Mouse (Mus musculus): Measurements from ENCODE around the gene Hydin. TPM values are rescaled to one million over a fixed set of nuclear protein-coding genes. Genes with fewer than 3 reads are reported as not detected.

Gene Hydin
- polyA plus RNA-seq, 1 experiment, result not detected

DNA sequence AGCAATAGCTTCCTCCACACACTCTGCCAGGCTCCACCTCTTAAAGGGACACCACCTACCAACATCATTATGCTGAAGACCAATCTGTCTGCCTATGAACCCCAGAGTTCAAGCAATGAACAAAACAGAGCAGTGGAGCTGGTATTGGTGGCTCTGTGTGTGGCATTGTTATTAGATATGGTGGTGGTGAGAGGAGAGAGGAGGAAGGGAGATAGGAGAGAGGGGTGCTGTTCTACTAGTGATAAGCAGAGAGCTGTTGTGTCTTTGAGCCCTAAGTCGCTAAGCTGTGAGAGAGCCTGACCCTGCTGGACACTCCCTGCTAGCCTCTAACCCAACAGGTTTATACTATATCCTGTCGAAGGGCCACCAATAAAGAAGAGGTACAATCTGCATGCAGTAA, 45.9 kb downstream of the Hydin start:
- no peak for TF ChIP-seq GATA1 (IDR thresholded peaks at IDR 0.05; ENCODE audit: low read length)

DNA sequence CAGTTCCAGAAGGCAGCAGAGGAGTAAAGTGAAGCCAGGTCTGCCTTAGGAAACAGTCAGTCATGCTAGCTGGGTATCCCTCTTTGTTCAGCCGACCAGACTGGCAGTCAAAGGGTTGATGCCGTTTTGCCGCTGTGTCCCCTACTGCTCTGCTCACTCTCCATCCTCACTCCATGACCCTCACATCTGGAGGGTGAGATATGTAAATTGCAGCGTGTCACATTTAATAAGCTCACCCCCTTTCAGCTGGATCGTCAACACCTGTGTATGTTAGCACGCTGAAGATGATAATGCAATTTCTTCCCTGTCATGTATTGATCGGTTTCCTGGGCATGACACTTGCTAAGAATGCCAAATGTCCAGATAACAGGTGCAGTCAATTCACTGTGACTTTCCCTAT, 49.0 kb downstream of the Hydin start:
- no peak for TF ChIP-seq GATA1 (IDR thresholded peaks at IDR 0.05; ENCODE audit: low read length)

DNA sequence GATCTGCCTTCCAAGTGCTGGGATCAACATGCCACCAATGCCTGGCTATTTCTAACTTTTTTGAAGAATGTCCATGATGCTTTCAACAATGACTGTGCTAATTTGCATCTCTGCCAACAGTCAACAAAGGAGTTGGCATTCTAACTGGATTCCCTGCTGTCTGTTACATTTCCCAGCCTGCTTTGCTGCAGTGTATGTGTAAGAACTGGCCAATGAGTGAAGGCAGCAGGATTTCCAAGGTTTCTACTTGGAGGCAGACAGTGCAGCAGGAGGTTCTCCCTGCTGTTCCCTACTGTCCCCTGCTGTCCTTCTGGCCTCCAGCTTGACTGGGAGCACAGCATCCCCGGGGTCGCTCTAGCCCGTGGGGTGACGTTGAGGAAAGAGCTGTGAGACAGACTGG, 52.8 kb downstream of the Hydin start:
- no peak for TF ChIP-seq GATA1 (IDR thresholded peaks at IDR 0.05; ENCODE audit: low read length)

GRCm38 (mm10) chr8:110321446-110321845, 54.7 kb downstream of the Hydin start:
- no peak for TF ChIP-seq GATA1 (IDR thresholded peaks at IDR 0.05; ENCODE audit: low read length)

GRCm38 (mm10) chr8:110323981-110324574, 57.3 kb downstream of the Hydin start:
- TF ChIP-seq GATA1 (IDR thresholded peaks at IDR 0.05; ENCODE audit: low read length), result no peak

DNA sequence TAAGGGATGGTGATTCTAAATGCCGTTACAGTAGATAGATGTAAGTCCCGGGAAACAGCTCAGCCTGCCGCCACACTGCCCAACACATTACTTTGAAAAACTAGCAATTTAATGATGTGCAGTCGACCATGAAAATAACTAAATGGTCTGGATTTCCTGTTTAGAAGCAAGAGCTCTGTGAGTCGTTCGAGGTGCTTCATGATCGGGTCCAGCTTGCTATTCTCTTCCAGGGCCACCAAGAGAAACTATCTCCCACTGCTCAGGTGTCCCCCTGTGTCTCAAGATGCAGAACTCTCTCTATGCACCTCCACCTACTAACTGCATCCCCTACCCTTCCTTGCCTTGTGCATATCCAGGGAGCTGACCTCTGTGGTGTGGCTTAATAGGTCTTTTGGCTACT, 66.6 kb downstream of the Hydin start:
- TF ChIP-seq GATA1 (IDR thresholded peaks at IDR 0.05; ENCODE audit: low read length), result no peak

GRCm38 (mm10) chr8:110339447-110339846, 72.7 kb downstream of the Hydin start:
- TF ChIP-seq GATA1 (IDR thresholded peaks at IDR 0.05; ENCODE audit: low read length), result no peak

- TF ChIP-seq GATA1 (IDR thresholded peaks at IDR 0.05; ENCODE audit: low read length), result no peak
Observed at GRCm38 (mm10) chr8:110340090-110340703, 73.4 kb downstream of the Hydin start.

GRCm38 (mm10) chr8:110345697-110346394, 79.1 kb downstream of the Hydin start:
- no peak for TF ChIP-seq GATA1 (IDR thresholded peaks at IDR 0.05; ENCODE audit: low read length)

DNA sequence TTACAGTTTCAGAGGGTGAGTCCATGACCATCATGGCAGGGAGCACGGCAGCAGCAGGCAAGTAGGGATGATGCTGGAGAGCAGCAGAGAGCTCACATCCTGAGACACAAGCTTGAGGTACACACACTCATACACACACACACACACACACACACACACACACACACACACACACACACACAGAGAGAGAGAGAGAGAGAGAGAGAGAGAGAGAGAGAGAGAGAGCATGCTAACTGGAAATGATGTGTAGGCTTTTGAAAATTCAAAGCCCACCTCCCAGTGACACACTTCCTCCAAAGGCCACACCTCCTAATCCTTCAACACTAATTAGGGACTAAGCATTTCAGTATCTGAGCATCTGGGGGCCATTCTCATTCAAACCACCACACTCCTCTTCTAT, 80.1 kb downstream of the Hydin start:
- TF ChIP-seq GATA1 (IDR thresholded peaks at IDR 0.05; ENCODE audit: low read length), result no peak

DNA sequence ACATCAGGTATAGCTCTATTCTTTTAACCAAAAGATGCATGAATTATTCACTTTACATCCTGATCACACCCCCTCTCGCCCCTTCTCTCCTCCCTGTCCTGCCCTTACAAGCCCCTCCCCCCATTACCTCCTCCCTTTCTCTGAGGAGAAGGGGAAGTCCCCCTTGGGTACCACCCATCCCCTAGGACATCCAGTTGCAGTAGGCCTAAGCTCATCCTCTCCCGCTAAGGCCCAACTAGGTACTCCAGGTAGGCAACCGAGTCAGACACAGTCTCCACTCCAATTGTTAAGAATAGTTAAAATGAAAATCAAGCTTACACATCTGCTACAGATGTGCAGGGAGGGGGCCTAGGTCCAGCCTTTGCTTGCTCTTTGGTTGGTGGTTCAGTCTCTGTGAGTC, 83.9 kb downstream of the Hydin start:
- no peak for TF ChIP-seq GATA1 (IDR thresholded peaks at IDR 0.05; ENCODE audit: low read length)

GRCm38 (mm10) chr8:110351909-110352308, 85.1 kb downstream of the Hydin start:
- TF ChIP-seq GATA1 (IDR thresholded peaks at IDR 0.05; ENCODE audit: low read length), result no peak

DNA sequence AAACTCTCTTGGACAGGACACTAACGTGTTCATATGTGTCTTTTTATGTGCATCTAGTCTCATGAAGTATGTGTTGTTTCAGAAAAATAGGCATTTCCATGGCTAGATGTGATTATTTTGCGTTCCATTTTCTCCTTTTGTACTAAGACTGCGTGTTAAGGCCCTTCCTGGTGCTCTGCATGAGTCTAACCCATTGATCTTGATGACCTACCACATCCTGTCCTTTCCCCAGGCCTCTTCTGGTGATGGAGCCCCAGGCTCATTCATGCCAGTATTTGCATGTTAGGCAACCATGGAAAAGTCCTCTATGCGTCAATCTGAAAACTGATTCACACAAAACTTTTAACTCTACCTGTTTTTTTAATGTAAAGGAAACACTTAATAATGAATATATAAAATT, 96.2 kb downstream of the Hydin start:
- no peak for TF ChIP-seq GATA1 (IDR thresholded peaks at IDR 0.05; ENCODE audit: low read length)

DNA sequence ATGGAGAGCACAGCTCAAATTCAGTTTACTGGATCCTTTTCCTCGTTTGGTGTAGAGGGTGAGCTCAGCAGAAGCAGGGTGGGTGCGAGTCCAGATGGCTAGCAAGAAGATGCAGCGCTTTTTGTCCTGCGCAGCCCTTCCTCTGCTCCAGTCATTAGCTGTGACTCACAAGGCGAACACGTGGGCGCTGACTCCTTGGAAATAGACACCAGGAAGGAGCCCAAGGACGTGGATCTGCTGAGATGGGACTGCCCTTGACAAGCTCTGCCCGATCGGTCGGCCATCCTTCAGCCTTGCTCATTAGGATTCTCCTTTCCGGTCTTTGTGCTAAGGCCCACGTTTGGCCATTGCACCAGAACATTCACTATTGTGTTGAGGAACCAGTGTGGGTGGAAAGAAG, 106.1 kb downstream of the Hydin start:
- TF ChIP-seq GATA1 (IDR thresholded peaks at IDR 0.05; ENCODE audit: low read length), result no peak

DNA sequence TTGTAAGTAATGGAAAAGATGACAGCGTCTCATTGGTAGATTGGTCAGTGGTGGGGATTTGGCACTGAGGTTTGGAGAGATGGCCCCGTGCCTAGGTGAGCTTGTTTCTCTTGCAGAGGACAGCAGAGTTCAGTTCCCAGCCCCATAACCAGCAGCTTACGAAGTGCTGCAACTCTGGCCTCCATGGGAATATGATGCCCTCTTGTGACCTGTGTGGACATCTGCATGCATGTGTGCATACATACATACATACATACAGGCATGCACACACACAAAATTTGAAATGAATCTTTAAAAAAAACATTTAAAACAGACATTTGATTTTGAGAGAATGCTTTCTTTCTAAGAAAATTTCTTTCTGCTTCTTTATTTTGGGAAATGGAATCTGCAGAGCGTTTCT, 106.9 kb downstream of the Hydin start:
- no peak for TF ChIP-seq GATA1 (IDR thresholded peaks at IDR 0.05; ENCODE audit: low read length)

DNA sequence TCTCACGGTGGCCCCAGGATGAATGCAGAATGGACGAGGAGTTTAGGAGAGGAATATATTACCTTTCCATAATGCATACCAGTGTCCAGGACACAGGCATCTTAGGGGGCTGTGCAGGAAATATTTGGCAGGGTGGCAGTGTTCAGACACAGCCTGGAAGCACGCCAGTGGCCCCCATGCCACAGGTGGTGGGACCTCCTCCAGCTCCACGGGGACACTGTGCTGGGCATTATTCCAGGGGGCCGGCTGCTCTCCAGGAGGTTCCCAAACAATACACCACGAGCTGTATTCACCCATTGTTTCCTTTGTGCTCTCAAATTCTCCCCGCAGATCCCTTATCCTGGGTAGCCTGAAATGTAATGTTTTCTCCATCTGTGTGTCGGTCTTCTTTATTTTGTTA, 116.0 kb downstream of the Hydin start:
- TF ChIP-seq GATA1 (IDR thresholded peaks at IDR 0.05; ENCODE audit: low read length), result no peak

DNA sequence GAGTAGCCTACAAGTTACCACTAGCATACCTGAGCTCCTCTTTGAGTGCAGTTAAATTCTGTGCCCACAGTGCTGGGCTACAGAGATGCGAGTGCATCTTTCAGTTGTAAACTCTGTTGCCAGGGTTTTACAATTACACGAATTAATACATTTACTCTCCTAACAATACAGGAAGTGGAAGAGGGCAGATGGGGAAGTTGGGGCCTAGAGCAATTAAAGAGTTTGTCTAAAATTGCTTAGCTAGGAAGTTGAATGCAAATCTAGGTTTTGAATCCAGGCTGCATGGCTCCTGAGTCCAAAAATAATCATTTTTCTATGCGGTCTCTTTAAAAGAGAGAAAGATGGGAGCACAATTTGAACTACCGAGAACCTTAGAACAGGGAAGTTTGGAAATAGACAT, 128.9 kb downstream of the Hydin start:
- TF ChIP-seq GATA1 (IDR thresholded peaks at IDR 0.05; ENCODE audit: low read length), result no peak

All from G1E-ER4 (cell line).